Mouse (Mus musculus) megakaryocyte, embryonic 14.5 days (primary cell): ENCODE measurements around the gene Tbc1d14.

Source experiments
- FLI1 ChIP-seq: IDR thresholded peaks from 2 replicates; pipeline ENCODE4 v1.6.1; 2012; ENCODE audit warnings: low read length, inconsistent platforms, mixed read lengths
- GATA1 ChIP-seq: IDR thresholded peaks from 3 replicates; pipeline ENCODE4 v1.6.1; 2012; ENCODE audit warnings: mixed read lengths, low read length, inconsistent platforms, borderline replicate concordance

DNA sequence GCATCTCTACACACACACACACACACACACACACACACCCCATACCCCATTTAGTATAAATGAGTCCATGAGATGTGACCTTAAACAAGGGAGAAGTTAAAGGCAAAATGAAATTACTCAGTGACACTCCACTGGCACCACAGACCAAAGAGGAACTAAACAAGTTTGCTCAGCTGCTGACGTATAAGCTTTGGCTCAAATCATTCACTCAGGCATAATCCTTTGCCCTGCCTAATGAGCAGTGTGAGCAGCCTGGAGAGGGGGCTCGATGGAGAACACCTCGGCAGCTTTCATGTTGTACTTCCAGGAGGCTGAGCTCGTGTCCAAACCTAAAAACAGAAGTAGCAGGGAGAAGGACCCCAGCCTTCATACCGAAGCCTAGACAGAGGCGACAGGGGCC, 43.8 kb downstream of the Tbc1d14 start:
- TF ChIP-seq GATA1 (no peak), FLI1 (no peak)
